Mouse (Mus musculus) heart, postnatal 0 days (tissue): ENCODE measurements around the gene Chtf18.

ENCODE experiments used
- CTCF ChIP-seq: IDR thresholded peaks from 2 replicates; pipeline ENCODE4 v1.5.1; 2016; ENCODE audit warnings: antibody characterized with exemption, control low read depth, low read depth
- EP300 ChIP-seq: IDR thresholded peaks from 2 replicates; pipeline ENCODE4 v1.6.1; 2016; ENCODE audit warnings: antibody characterized with exemption, low read depth

DNA sequence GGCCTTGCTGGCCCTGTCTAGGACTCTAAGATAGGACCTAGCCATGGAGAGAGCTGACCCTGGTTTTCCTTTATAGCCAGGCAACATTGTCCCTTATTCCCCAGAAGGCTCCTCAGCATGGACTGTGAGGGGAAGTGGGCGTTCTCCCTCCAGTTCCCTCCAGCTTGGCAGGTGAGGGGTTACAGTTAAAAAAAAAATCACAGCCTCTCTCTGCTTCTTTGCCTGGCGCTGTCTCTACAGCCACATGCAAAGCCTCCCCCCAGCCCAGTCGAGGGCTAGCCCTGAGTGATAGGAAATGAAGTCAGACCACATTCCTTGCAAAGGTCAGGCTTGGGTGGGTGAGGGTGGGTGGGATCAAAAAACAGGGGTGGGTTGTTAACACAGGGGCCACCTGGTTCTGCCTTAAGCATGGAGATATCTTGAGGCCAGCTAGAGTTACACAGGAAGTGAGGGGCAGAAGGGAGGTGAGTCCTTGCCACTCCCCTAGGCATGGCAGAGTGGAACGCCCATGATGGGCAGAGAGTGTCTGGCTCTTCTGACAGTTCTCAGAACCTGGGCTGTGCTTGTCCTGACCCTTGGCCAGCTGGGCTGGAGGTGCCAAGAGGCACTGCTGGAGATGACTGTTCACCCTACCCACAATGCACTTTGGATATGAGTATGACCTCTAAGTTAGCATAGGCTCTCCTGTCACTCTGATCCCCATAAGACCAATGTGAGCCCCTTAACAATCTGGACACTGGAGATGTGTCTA is 28.6 kb upstream of the Chtf18 start:
- no peak for TF ChIP-seq CTCF
- TF ChIP-seq EP300, result no peak
